Mouse (Mus musculus) cerebral cortex, adult 2 months (tissue): ENCODE results near the gene Chfr.

Experiments
- WGBS: fragments of 180-500 bp; shearing (Covaris S2); methylation state at CpG from one replicate; pipeline ENCODE4 v1.1.7; 2018; 5-methylcytosine and 5-hydroxymethylcytosine counted together

The Chfr gene

DNA sequence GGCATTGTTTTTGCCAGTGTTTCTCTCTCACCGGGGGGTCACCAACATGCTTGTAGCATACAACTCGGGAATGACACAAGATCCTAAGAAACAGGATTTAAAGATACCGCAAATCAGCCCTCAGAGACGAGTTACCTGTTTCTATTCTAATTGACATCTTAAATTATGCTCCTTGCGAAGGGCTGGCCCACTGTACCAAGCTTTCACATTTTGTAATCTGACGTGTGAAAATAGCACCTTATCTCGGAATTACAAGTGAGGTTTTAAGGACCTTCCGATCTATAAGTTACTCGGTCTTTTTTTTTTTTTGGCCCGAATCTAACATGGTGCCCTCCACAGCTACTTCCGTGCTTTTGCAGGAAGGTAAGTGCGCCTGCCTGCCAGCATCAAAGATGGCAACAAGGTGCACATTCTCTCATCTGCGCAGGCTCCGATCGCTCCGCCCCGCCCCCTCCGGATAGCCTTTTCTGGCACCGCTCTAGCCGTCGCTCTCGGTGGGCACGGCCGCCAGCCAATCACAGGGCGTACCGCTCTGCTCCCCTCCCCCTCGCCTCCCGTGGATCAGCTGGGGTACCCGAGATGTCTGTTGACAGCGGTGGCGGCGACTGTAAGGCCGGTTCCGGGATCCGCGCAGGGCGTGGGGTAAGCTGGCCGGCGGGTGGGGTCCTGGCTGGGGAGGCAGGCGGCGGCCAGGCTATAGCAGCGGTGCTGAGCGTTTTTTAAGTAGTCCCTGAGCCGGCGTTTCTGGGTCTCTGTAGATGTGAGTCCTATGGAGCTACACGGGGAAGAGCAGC is at the start of gene Chfr:
Gene Chfr (plus strand): TSS at position 550 of the 794 bp plus-strand sequence.
- 1% methylated on average over 46 of the region's 46 CpGs for WGBS

- 44% methylated on average over 14 of the region's 14 CpGs for WGBS
Observed at GRCm38 (mm10) chr5:110086161-110086866, 49.3 kb upstream of the Chfr start.

GRCm38 (mm10) chr5:110091546-110091945 is 44.1 kb upstream of the Chfr start:
- 60% methylated on average over 2 of the region's 2 CpGs for WGBS

GRCm38 (mm10) chr5:110094030-110094846 is 41.4 kb upstream of the Chfr start, which contains the start of gene Gm35315:
Gene Gm35315, minus strand, starts transcription at chr5:110094420.
- under 1% methylated on average over 25 of the region's 25 CpGs for WGBS

- WGBS: 3% methylated on average over 4 of the region's 4 CpGs
Observed at GRCm38 (mm10) chr5:110094847-110095213, 40.8 kb upstream of the Chfr start.

GRCm38 (mm10) chr5:110098991-110099477 is 36.6 kb upstream of the Chfr start:
- 29% methylated on average over 1 of the region's 1 CpGs for WGBS

GRCm38 (mm10) chr5:110099656-110100580 is 35.7 kb upstream of the Chfr start, which contains the start of gene Plcxd1:
Gene Plcxd1, plus strand, starts transcription at chr5:110099969.
- WGBS: 13% methylated on average over 25 of the region's 25 CpGs

DNA sequence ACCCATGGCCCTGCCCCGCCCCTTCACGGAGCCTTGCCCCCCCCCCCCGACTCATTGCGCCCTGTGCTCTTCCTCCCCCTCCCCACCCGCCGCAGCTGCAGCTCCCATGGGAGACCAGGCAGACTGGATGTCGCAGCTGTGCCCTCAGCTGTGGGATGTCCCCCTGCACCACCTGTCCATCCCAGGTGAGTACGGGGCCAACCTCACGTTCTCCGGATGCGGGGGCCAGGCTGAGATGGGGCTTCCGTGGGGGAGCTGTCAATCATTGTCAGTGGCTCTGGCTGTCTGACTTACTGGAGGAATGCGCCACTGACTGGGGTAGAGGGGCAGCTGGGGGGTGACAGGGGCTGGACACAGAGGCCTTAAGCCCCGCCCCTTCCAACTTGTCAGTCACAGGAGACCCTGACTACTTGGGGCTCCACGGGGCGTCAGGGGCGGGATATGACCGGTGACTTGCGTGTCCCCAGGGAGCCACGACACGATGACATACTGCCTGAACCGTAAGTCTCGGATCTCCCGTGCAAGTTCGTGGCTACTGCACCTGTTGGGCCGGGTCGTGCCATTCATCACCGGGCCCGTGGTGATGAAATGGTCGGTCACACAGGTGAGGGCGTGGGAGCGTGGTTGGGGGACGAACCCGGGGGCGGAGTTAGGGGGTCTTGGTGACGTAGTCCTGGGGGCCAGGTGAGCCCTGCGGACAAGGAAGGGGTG is 34.6 kb upstream of the Chfr start:
- WGBS: 1% methylated on average over 36 of the region's 37 CpGs

GRCm38 (mm10) chr5:110101716-110102347 is 33.8 kb upstream of the Chfr start:
- WGBS: 17% methylated on average over 34 of the region's 34 CpGs

GRCm38 (mm10) chr5:110102429-110102828 is 33.2 kb upstream of the Chfr start:
- 88% methylated on average over 13 of the region's 13 CpGs for WGBS

GRCm38 (mm10) chr5:110102853-110103625 is 32.6 kb upstream of the Chfr start:
- WGBS: 81% methylated on average over 19 of the region's 19 CpGs

DNA sequence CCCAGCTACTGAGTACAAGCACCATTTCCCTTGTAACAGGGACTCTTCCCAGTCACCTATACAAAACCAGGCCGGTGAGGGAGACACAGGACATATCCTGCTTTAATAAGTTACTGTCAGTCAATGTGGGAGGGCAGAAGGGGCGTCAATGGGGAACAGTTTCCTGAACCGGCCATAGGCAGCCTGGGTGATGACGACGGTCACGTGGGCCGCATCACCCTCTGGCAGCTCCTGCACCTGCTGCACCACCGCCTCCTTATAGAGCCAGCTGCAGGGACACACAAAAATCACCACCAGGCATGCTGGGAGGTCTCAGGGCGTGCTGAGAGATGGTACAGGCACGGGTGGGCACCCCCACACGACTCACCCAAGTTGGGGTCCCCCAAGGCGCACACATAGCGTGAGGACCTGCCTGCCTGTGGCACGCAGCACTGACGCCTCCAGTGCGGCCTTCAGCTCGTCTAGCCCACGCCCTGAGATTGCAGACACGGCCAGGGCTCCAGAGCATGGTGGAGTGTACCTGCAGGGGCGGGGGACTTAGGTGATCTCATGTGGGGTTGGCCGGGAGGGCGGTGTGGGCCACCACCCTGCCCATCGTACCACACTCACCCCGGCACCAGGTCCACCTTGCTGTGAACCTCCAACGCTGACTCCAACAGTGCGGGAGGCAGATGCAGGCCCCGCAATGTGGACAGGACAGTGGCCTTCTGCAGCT is 31.6 kb upstream of the Chfr start:
- 88% methylated on average over 27 of the region's 27 CpGs for WGBS

DNA sequence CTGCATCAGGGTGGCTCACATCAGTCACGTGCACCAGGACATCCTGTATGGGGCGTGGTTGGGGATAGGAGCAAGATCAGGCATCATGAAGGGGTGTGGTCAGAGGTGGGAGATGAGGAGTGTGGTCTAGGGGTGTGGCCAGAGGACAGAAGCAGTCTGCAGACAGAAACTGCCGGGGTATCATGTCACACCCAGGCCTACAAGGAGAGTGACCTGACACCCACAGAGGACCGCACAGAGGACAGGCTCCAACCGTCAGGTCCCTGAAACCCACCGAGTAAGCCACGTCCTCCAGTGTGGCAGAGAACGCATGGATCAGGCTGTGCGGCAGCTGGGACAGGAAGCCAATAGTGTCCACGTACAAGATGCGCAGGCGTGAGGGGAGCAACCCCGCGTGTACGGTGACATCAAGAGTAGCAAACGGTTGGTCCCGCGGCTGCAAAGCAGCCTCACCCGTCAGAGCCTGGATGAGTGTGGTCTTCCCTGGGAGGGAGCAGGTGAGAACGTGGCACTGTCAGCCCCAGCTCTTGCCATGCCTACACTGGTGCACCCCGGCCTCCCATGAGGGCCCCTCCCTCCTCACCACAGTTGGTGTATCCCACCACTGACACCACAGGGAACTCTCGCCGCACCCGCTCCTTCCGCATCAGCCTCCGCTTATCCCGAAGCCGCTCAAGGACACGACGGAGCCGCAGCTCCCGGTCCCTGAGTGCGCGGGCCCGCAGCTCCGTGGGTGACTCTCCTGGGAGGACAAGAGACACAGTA is 30.8 kb upstream of the Chfr start:
- WGBS: 95% methylated on average over 36 of the region's 36 CpGs

- 89% methylated on average over 26 of the region's 26 CpGs for WGBS
Observed at GRCm38 (mm10) chr5:110106140-110106871, 29.3 kb upstream of the Chfr start.

DNA sequence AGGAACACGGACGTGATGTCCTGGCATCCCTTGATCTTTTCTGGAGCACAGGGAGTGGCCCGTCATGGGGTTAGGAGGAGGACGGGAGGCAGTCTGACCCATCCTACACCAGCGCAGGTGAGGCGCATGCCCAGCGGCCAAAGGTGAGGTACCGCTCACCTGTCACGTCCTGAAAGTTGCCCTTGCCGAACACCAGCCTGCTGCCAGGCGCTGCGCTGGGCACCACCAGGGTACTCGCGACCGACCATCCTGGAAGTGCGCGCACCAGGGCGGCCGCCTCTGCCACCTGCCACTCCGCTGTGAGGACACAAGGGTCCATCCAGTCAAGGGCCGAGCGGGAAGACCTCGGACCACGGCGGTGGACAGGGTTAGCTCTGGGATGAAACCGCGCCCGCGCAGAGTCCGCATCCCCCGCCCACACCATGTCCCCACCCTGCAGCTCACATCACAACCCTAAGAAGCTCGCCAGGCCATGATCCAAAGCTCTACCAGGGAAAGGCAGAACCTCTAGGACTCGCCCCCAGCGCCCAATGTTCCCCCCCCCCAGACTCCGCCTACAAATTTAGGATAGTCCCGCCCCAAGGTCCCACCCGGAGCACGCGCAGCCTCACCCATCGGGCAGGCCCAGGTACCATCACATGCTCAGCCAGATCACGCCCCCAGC is 28.6 kb upstream of the Chfr start:
- 15% methylated on average over 41 of the region's 41 CpGs for WGBS
